In the genomic region with DNA sequence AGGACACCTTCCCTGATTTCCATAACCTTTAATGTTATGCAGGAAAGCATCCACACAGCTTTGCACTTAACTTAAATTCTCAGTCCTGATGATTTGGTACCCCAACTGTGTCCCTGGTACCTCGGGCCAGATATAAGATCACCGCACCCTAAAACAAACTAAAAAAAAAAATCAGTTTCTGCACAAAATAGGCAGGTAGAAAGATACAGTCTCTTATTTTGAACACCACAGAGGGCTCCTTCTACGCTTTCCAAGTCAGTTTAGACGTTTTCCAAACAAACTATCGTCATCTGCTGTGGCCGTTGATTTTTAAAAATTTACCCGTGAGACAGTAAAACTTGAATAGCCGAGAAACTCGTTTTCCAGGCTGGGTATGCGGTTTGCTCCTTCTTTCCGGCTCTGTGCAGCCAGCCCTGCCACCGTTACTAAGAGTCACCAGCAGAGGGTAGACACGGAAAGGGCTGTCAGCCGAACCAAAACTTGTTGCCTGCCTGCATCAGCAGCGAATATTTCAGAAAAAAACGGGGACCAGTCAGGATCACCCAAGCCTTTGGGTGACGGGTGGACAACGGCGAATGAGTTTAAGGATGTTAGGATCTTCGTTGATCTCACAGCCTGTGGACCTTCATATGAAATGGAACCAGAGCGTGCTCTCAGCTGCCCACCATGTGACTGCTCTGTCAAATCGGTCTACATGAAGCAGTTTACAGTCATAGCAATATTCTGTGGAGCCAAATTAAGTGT, we compare ENCODE assay signal across 8 mouse cellular contexts.
DNase-seq lines count a peak whose midpoint lies in the region; ATAC-seq and TF ChIP-seq lines count a peak whose summit lies in the region.

No protein-coding gene starts in this region.

- H3K79me2 ChIP-seq in C2C12 (ENCODE audit: control insufficient read depth, insufficient read depth) = no peaks in the 10 kb centered on the region

- DNase-seq in brain, adult 2 months (ENCODE audit: low read depth, low spot score) = peak; percentile 79
- DNase-seq in heart, postnatal 14 days = peak; percentile 31 to 61
- peak; percentile 68 to 78 for DNase-seq in kidney, postnatal 4 days
- peak; percentile 61 for DNase-seq in liver, postnatal 0 days
- DNase-seq in neural tube, embryonic 11.5 days (ENCODE audit: low spot score) = peak; percentile 67

- peak; percentile 94 for ATAC-seq in forebrain, embryonic 13.5 days
- ATAC-seq in liver, postnatal 0 days = peak; percentile 80
- ATAC-seq in neural tube, embryonic 11.5 days (ENCODE audit: insufficient read depth, low FRiP score, low TSS enrichment) = peak; percentile 83
- ATAC-seq in stomach, embryonic 16.5 days (ENCODE audit: insufficient read depth, low FRiP score) = peak; percentile 75

- intact Hi-C loops in heart, postnatal 14 days (cut with DNase I) = loop anchor here (5.0 kb wide), 1 partner anchor 375 kb away; no protein-coding TSS in a partner anchor

- H3K4me2 ChIP-seq in forebrain, embryonic 13.5 days = peak overlapping the region; percentile 61
- H3K4me2 ChIP-seq in liver, postnatal 0 days (ENCODE audit: low read depth, low read length) = peak overlapping the region; percentile 66
- H3K4me2 ChIP-seq in neural tube, embryonic 11.5 days (ENCODE audit: low read depth) = peak overlapping the region; percentile 34
- peak overlapping the region; percentile 66 for H3K4me2 ChIP-seq in stomach, embryonic 16.5 days (ENCODE audit: low read depth, low read length)

- H3K4me1 ChIP-seq in forebrain, embryonic 13.5 days = 0 out of 2 replicates have a peak, but pooled peaks cover 2% of the 10 kb centered on the region
- H3K4me1 ChIP-seq in liver, postnatal 0 days (ENCODE audit: insufficient read depth) = no peaks in the 10 kb centered on the region
- no peaks in the 10 kb centered on the region for H3K4me1 ChIP-seq in neural tube, embryonic 11.5 days (ENCODE audit: control insufficient read depth, insufficient read depth, low read length)
- H3K4me1 ChIP-seq in stomach, embryonic 16.5 days (ENCODE audit: control insufficient read depth, insufficient read depth, low read length) = no peaks in the 10 kb centered on the region

- TF ChIP-seq CTCF in C2C12 (IDR thresholded peaks at IDR 0.05; ENCODE audit: control insufficient read depth, insufficient read depth, insufficient read length) = peak; percentile 24
- TF ChIP-seq CTCF in liver, postnatal 0 days (IDR thresholded peaks at IDR 0.05; ENCODE audit: low read depth) = peak; percentile 80

- WGBS in forebrain, embryonic 13.5 days = 24% methylated on average over 22 of the region's 22 CpGs
- 12% methylated on average over 22 of the region's 22 CpGs for WGBS in liver, postnatal 0 days (ENCODE audit: insufficient replicate concordance)
- WGBS in neural tube, embryonic 11.5 days = 26% methylated on average over 22 of the region's 22 CpGs
- WGBS in stomach, embryonic 16.5 days = 15% methylated on average over 22 of the region's 22 CpGs

- no peak overlapping the region for H3K27ac ChIP-seq in forebrain, embryonic 13.5 days
- no peak overlapping the region for H3K27ac ChIP-seq in liver, postnatal 0 days (ENCODE audit: low read depth)
- no peak overlapping the region for H3K27ac ChIP-seq in neural tube, embryonic 11.5 days (ENCODE audit: low read depth, low read length)
- H3K27ac ChIP-seq in stomach, embryonic 16.5 days (ENCODE audit: low read length) = no peak overlapping the region

- TF ChIP-seq EP300 in liver, postnatal 0 days (IDR thresholded peaks at IDR 0.05; ENCODE audit: low read depth) = no peak

- no peak overlapping the region for H3K9ac ChIP-seq in forebrain, embryonic 13.5 days
- H3K9ac ChIP-seq in liver, postnatal 0 days (replicated peaks) = no peak overlapping the region
- H3K9ac ChIP-seq in neural tube, embryonic 11.5 days (ENCODE audit: low read length) = no peak overlapping the region
- H3K9ac ChIP-seq in stomach, embryonic 16.5 days (ENCODE audit: low read length) = peak overlapping the region; percentile 46

- no peaks in the 10 kb centered on the region for H3K36me3 ChIP-seq in C2C12 (ENCODE audit: control insufficient read depth, insufficient read depth)
- H3K36me3 ChIP-seq in forebrain, embryonic 13.5 days (ENCODE audit: poor library complexity, severe bottlenecking) = no peaks in the 10 kb centered on the region
- H3K36me3 ChIP-seq in liver, postnatal 0 days (replicated peaks; ENCODE audit: insufficient read depth, low read length) = no peaks in the 10 kb centered on the region
- no peaks in the 10 kb centered on the region for H3K36me3 ChIP-seq in neural tube, embryonic 11.5 days (ENCODE audit: control insufficient read depth, insufficient read depth, low read length)
- no peaks in the 10 kb centered on the region for H3K36me3 ChIP-seq in stomach, embryonic 16.5 days (ENCODE audit: control insufficient read depth, insufficient read depth, low read length)

- peaks cover 10% of the 10 kb centered on the region for H3K27me3 ChIP-seq in C2C12 (ENCODE audit: control insufficient read depth, insufficient read depth, insufficient read length)
- no peaks in the 10 kb centered on the region for H3K27me3 ChIP-seq in forebrain, embryonic 13.5 days
- no peaks in the 10 kb centered on the region for H3K27me3 ChIP-seq in liver, postnatal 0 days (ENCODE audit: insufficient read depth, low read length)
- H3K27me3 ChIP-seq in neural tube, embryonic 11.5 days (ENCODE audit: control insufficient read depth, insufficient read depth, low read length) = no peaks in the 10 kb centered on the region
- H3K27me3 ChIP-seq in stomach, embryonic 16.5 days (ENCODE audit: control insufficient read depth, insufficient read depth, low read length) = no peaks in the 10 kb centered on the region

- no peaks in the 10 kb centered on the region for H3K9me3 ChIP-seq in forebrain, embryonic 13.5 days (replicated peaks)
- H3K9me3 ChIP-seq in liver, postnatal 0 days (ENCODE audit: low read length) = no peaks in the 10 kb centered on the region
- no peaks in the 10 kb centered on the region for H3K9me3 ChIP-seq in neural tube, embryonic 11.5 days (ENCODE audit: control insufficient read depth, low read length)
- H3K9me3 ChIP-seq in stomach, embryonic 16.5 days (replicated peaks; ENCODE audit: control insufficient read depth, low read length) = no peaks in the 10 kb centered on the region

- H3K4me3 ChIP-seq in C2C12 (ENCODE audit: insufficient read depth, poor library complexity, severe bottlenecking) = no peak overlapping the region
- peak overlapping the region; percentile 30 for H3K4me3 ChIP-seq in forebrain, embryonic 13.5 days
- peak overlapping the region; percentile 36 for H3K4me3 ChIP-seq in liver, postnatal 0 days (ENCODE audit: low read depth, low read length)
- peak overlapping the region; percentile 20; the same call in 1 of the 2 replicates for H3K4me3 ChIP-seq in neural tube, embryonic 11.5 days (ENCODE audit: low read depth, low read length)
- H3K4me3 ChIP-seq in stomach, embryonic 16.5 days (replicated peaks; ENCODE audit: low read length) = peak overlapping the region; percentile 43

- H3K79me3 ChIP-seq in C2C12 (ENCODE audit: low read depth) = no peaks in the 10 kb centered on the region

- H3ac ChIP-seq in C2C12 (ENCODE audit: control insufficient read depth, insufficient read length, low read depth) = no peak overlapping the region

TF ChIP-seq in C2C12, 6 proteins besides CTCF, POLR2A, EP300 and RAD21:
- no peak for TF ChIP-seq USF1 (IDR thresholded peaks at IDR 0.05; ENCODE audit: low read depth)
- no peak for TF ChIP-seq MYOD1 (IDR thresholded peaks at IDR 0.05; ENCODE audit: control insufficient read depth, insufficient read length, low read depth)
- no peak for TF ChIP-seq FOSL1 (IDR thresholded peaks at IDR 0.05; ENCODE audit: insufficient read depth, low read length, poor library complexity, severe bottlenecking)
- TF ChIP-seq CEBPB (IDR thresholded peaks at IDR 0.05; ENCODE audit: low read depth) = no peak
- no peak for TF ChIP-seq MAX (IDR thresholded peaks at IDR 0.05)
- no peak for TF ChIP-seq MYOG (IDR thresholded peaks at IDR 0.05; ENCODE audit: control insufficient read depth, extremely low read depth, insufficient read length)
